Mouse (Mus musculus): ENCODE results near the gene Slit3.

GRCm38 (mm10) chr11:35385444-35385843, 264.4 kb downstream of the Slit3 start:
- TF ChIP-seq CTCF (IDR thresholded peaks at IDR 0.05) = no peak
- TF ChIP-seq EP300 (IDR thresholded peaks at IDR 0.05) = no peak

Data from lung, postnatal 0 days (tissue).